Mouse (Mus musculus) lung, postnatal 4 days (tissue): ENCODE measurements at regions not wholly inside any gene's neighbourhood (a gene's known extent, or its start where the extent isn't known, plus 50 kb on each side); places are given as distances from the start of the nearest gene placed in this dataset.

ENCODE experiments used
- DNase-seq, 2 experiments: peaks; one replicate each; pipeline ENCODE4 v3.0.0; 2021

DNA sequence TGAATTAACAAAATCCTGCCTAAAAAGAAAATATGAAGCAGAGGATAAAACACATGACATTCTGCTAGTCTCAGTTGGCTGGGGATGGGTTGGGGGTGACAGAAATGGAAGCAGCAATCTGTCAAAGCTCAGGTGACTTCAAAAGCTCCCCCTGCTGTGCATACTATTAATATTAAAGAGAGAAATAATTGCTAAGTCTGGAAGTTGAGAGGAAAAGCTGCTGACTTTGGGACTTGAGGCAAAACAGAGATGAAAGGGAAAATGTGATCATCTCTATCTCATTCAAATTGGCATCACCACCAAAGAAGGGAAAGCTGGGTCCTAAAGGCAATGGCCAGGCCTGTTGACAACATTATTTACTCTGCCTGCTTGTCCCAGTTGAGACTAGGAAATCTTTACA lies 90.8 kb downstream of the Rpe65 start:
- no peak for DNase-seq

DNA sequence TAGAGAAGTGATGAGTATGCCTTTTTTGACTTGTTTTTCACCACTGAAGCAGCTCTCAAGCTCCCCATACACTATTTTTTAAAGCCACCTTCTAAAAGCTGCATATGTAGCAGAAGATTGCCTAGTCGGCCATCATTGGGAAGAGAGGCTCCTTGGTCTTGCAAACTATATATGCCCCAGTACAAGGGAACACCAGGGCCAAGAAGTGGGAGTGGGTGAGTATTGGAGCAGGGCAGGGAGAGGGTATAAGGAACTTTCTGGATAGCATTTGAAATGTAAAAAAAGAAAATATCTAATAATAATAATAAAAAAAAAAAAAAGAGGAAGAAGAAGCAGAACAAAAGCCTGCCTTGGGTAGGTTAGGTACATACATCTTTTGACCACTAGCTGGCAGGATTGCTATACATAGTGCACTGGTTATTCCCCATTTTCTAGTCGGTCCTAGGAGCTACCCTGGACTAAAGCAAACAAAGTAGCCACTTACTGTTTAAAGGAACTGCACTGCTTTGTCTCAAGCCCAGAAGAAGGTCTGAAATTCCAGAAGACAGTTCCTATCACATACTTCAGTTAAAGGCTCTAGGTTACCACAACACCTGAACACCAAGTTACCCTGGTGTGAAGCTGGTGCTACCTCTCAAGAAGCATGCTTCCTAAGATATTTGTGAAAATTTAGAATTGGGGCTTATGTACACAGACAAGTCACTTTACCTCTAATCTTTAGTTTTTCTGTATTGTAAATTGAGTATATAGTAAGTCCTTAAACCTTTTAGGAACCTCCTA lies 114.9 kb upstream of the Wls start:
- peak in 1 of 2 experiments; percentile 7 for DNase-seq

GRCm38 (mm10) chr3:159732201-159732600 lies 107.3 kb upstream of the Wls start:
- DNase-seq: no peak

DNA sequence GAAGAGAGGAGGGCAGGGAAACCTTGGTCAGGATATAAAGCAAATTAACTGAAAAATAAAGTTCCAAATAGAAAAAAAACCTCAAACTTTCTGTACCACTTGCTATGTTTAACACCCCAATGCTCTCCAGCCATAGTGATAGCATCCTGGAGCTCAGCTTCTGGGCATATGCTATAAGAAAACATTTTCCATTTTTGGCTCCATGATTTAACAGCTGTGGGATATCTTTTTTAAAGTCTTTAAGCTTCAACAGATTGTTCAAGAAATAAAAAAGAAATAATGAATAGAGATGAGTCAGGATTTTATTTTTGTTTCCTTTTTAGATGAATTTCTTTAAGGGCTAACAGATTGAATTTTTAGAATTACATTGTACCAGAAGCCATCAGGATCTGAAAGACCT lies 106.3 kb upstream of the Wls start:
- no peak for DNase-seq

GRCm38 (mm10) chr3:159734547-159734946 lies 104.9 kb upstream of the Wls start:
- DNase-seq: no peak

DNA sequence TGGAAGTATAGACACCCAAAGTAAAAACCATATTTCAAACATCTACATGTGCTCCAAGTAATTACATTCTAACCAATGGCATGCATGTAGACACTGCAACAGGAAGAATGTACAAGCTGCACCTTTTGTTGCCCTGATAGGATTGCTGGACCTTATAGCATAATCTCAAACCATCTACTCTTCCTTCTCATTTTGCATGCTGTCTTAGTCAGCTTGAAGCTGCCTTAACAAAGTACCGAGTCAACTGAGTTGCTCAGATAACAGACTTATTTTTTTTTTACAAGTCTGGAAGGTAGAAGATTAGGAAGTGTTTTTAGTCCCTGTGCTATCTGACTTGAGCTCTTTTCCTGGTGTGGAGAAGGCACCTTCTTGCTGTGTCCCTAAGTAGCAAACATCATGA lies 103.4 kb upstream of the Wls start:
- no peak for DNase-seq

GRCm38 (mm10) chr3:159740600-159741279 lies 98.7 kb upstream of the Wls start:
- DNase-seq: no peak

- no peak for DNase-seq
These were observed 97.7 kb upstream of the Wls start for GRCm38 (mm10) chr3:159741816-159742215.

- DNase-seq: no peak
These were observed 79.7 kb upstream of the Wls start for GRCm38 (mm10) chr3:159759740-159760139.

- DNase-seq: no peak
These were observed 79.2 kb upstream of the Wls start for GRCm38 (mm10) chr3:159760293-159760692.

DNA sequence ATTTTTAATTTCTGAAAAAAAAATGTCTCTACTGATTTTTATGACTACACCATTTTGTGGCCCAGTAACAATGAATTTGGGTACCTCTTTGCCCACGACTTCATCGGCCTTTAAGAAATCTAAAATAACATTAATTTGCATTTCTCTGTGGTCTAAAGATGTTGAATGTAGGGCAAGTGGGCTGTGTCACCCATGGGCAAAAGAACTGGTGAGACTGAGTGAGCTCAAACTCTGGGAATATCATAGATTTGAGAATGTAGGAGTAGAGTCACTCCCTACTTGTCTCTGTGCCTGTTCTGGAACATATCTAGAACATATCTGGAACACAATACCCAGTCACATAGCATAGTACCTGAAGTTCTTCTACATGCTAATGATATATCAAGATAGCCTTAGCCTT lies 78.5 kb upstream of the Wls start:
- no peak for DNase-seq

GRCm38 (mm10) chr3:159782222-159782844 lies 57.1 kb upstream of the Wls start:
- no peak for DNase-seq

DNA sequence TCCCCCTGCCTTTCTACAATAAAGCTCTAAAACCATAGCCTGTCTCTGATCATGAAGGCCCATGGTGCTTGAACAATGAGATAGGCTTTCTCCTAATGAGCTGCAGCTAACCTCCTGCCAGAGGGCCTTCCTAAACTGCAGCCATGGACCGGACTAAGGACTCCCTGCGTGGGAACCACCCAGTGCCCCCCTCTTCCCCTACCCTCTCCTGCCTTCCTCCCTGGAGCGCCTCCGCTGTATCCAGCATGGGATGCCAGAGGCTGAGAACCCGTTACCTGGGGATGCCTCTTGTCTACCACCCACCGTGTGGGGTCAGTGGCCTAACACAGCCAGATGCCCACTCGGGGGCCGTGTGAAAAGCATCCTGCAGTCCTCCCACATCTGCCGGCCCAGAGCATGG lies 51.7 kb upstream of the Wls start:
- no peak for DNase-seq
